Mouse (Mus musculus): Measurements from ENCODE around the gene Zscan21.

Zscan21 gene

GRCm38 (mm10) chr5:138117199-138118015 is 704 bp downstream of the Zscan21 start:
- no peak for DNase-seq (ENCODE audit: low read depth, low spot score)

GRCm38 (mm10) chr5:138118041-138118440 is 1.3 kb downstream of the Zscan21 start:
- DNase-seq (ENCODE audit: low read depth, low spot score): no peak

GRCm38 (mm10) chr5:138132425-138133064 is 15.8 kb downstream of the Zscan21 start:
- no peak for DNase-seq (ENCODE audit: low read depth, low spot score)

GRCm38 (mm10) chr5:138137257-138137656 is 20.6 kb downstream of the Zscan21 start:
- no peak for DNase-seq (ENCODE audit: low read depth, low spot score)

- no peak for DNase-seq (ENCODE audit: low read depth, low spot score)
Observed at GRCm38 (mm10) chr5:138137935-138138549, 21.3 kb downstream of the Zscan21 start.

- DNase-seq (ENCODE audit: low read depth, low spot score): no peak
Observed at GRCm38 (mm10) chr5:138138585-138138984, 21.9 kb downstream of the Zscan21 start.

GRCm38 (mm10) chr5:138154390-138154789 is 37.7 kb downstream of the Zscan21 start:
- no peak for DNase-seq (ENCODE audit: low read depth, low spot score)

GRCm38 (mm10) chr5:138155443-138155976 is 38.8 kb downstream of the Zscan21 start, which contains the start of gene Zfp113:
Zfp113 (minus strand) TSS chr5:138155744.
- DNase-seq (ENCODE audit: low read depth, low spot score): peak; percentile 98

- DNase-seq (ENCODE audit: low read depth, low spot score): no peak
Observed at GRCm38 (mm10) chr5:138160224-138160762, 43.6 kb downstream of the Zscan21 start.

- peak; percentile 90 for DNase-seq (ENCODE audit: low read depth, low spot score)
Observed at GRCm38 (mm10) chr5:138160842-138161665, 44.4 kb downstream of the Zscan21 start, which contains the start of gene Cops6. Cops6 (plus strand) TSS chr5:138161071.

- no peak for DNase-seq (ENCODE audit: low read depth, low spot score)
Observed at GRCm38 (mm10) chr5:138163046-138163445, 46.3 kb downstream of the Zscan21 start.

GRCm38 (mm10) chr5:138163610-138164009 is 46.9 kb downstream of the Zscan21 start:
- DNase-seq (ENCODE audit: low read depth, low spot score): no peak

- DNase-seq (ENCODE audit: low read depth, low spot score): no peak
Observed at GRCm38 (mm10) chr5:138165594-138165993, 48.9 kb downstream of the Zscan21 start.

- peak; percentile 94 for DNase-seq (ENCODE audit: low read depth, low spot score)
Observed at GRCm38 (mm10) chr5:138170936-138171561, 54.3 kb downstream of the Zscan21 start.

- peak; percentile 97 for DNase-seq (ENCODE audit: low read depth, low spot score)
Observed at GRCm38 (mm10) chr5:138171695-138172491, 55.2 kb downstream of the Zscan21 start, which contains the start of the genes Ap4m1 and Mcm7. Ap4m1 (plus strand) TSS chr5:138172002. Mcm7 (minus strand) TSS chr5:138172422.

GRCm38 (mm10) chr5:138173217-138173616 is 56.5 kb downstream of the Zscan21 start:
- DNase-seq (ENCODE audit: low read depth, low spot score): no peak
